Mouse (Mus musculus): ENCODE results near the gene Mrfap1. TPM values are rescaled to one million over a fixed set of nuclear protein-coding genes. Genes with fewer than 3 reads are reported as not detected.

The Mrfap1 gene
- total RNA-seq, 2 experiments from 2014 or later: 537 to 543 TPM

Other genes with a start within 250 kb of the Mrfap1 start
- 100 to 1,000 TPM in 1 of 2 experiments, 10 to 100 TPM in 1; 90.4 to 103 TPM for gene Tbc1d14, start 203.5 kb downstream of the Mrfap1 start, total RNA-seq (2021)
- gene D5Ertd579e, start 100.7 kb downstream of the Mrfap1 start, total RNA-seq (2021): 100 to 1,000 TPM in 1 of 2 experiments, 10 to 100 TPM in 1; 99.1 to 118 TPM
- gene Bloc1s4, start 48.1 kb downstream of the Mrfap1 start, total RNA-seq (2021): 10 to 100 TPM; 19.9 to 21.0 TPM
- gene Man2b2, start 33.9 kb upstream of the Mrfap1 start, total RNA-seq (2021): 10 to 100 TPM; 19.6 to 20.1 TPM
- 100 to 1,000 TPM; 355 to 364 TPM for gene Ppp2r2c, start 71.7 kb upstream of the Mrfap1 start, total RNA-seq (2021)
- 100 to 1,000 TPM; 115 to 126 TPM for gene Wfs1, start 192.4 kb upstream of the Mrfap1 start, total RNA-seq (2021)

All from layer of hippocampus, postnatal 14 days (tissue).